Mouse (Mus musculus): ENCODE data around the gene Clstn3. TPM values are rescaled to one million over a fixed set of nuclear protein-coding genes. Genes with fewer than 3 reads are reported as not detected.

The Clstn3 gene
- polyA plus RNA-seq, 1 experiment, result 9.1 TPM

DNA sequence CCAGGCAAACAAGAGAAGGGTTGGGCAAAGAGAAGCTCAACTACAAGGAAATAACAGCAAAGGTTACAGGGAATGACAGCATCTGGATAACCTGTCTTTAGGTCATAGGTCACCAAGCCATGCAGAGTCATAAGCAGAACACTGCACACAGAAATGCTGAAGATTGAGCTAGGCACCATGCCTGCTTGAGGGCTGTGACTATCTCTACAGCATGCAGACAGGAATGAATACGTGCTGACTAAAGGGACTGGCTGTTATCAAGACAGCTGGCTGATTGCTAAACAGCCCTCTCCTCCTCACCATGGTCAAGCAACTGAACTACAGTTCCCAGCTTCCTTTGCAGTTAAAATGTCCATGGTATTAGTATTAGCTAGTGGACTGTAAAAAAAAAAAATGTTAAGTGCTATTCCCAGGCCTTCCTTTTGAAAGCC lies 40.5 kb downstream of the Clstn3 start:
- 15% methylated on average over 1 of the region's 1 CpGs for WGBS
- Histone ChIP-seq H3K4me3 (replicated peaks; ENCODE audit: extremely low read depth, low read depth, low read length) (no peak overlapping the region), H3K4me1 (ENCODE audit: control insufficient read depth, insufficient read depth, low read length) (no peaks in the 10 kb centered on the region; the same call in 1 of the 2 replicates)
- DNase-seq, result no peak
- TF ChIP-seq CTCF (IDR thresholded peaks at IDR 0.05; ENCODE audit: insufficient read depth, low read length), result no peak
- no peak for TF ChIP-seq POLR2A (IDR thresholded peaks at IDR 0.05; ENCODE audit: borderline replicate concordance, extremely low read depth, low read depth, low read length)

DNA sequence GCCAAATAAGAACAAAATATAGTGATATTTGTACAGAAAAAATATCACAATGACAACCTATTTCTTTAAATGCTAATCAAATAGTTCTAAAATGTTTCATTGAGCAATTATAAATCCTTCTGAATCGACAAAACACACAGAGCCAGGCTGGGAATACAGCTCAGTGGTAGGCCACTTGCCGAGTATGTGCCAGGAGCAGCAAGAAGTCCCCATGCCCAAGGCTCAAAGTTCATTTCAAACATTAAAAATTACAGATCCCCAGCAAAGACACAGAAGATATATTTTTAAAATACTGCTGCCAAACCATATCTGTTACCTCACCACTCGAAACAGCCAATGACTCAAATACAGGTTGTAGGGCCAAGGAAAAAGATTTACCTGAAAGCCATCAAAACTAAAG lies 45.9 kb downstream of the Clstn3 start:
- Histone ChIP-seq H3K4me3 (replicated peaks; ENCODE audit: extremely low read depth, low read depth, low read length) (no peak overlapping the region), H3K4me1 (ENCODE audit: control insufficient read depth, insufficient read depth, low read length) (peaks cover 2% of the 10 kb centered on the region; the same call in 1 of the 2 replicates)
- 84% methylated on average over 3 of the region's 3 CpGs for WGBS
- TF ChIP-seq POLR2A (IDR thresholded peaks at IDR 0.05; ENCODE audit: borderline replicate concordance, extremely low read depth, low read depth, low read length) (no peak), CTCF (IDR thresholded peaks at IDR 0.05; ENCODE audit: insufficient read depth, low read length) (no peak)
- no peak for DNase-seq

DNA sequence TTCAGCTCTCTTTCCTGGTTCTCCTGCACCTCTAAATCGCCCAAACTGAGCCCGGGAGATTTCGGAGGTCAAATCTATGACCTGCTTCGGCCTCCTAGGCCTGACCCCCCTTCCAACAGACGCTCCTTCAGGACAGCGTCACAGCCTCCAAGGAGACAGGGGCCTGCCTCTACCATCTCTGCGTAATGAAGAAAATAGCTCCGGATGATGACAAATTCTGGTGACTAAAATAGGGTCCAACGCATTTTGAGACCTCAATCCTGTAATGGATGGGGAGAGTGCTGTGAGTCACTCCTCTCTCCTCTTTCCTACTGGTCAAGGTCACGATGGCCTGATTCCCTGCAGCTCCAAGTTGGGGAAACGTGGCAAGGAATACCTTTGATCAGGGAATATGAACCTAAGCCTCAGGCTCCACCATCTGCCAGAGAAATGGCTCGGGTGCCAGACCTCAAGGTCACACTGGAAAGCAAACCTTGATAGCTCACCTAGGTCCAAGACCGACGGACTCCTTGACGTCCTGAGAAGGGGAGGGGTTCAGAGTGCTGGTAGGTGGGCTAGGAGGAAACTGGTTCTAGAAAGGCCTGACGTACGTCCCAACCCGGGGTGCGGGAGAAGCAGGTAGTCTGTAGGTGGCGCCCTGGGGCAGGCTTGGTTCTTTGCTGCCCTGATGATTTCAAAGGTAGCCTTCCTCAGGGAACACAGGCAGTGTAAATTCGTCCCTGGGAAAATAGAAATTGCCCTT lies 49.1 kb downstream of the Clstn3 start:
- 2% methylated on average over 21 of the region's 21 CpGs for WGBS
- peak overlapping the region; percentile 78 for H3K4me3 ChIP-seq (replicated peaks; ENCODE audit: extremely low read depth, low read depth, low read length)
- DNase-seq, result peak; percentile 84
- TF ChIP-seq CTCF (IDR thresholded peaks at IDR 0.05; ENCODE audit: insufficient read depth, low read length) (peak; percentile 68), POLR2A (IDR thresholded peaks at IDR 0.05; ENCODE audit: borderline replicate concordance, extremely low read depth, low read depth, low read length) (no peak)
- peaks cover 2% of the 10 kb centered on the region; the same call in 1 of the 2 replicates for H3K4me1 ChIP-seq (ENCODE audit: control insufficient read depth, insufficient read depth, low read length)

DNA sequence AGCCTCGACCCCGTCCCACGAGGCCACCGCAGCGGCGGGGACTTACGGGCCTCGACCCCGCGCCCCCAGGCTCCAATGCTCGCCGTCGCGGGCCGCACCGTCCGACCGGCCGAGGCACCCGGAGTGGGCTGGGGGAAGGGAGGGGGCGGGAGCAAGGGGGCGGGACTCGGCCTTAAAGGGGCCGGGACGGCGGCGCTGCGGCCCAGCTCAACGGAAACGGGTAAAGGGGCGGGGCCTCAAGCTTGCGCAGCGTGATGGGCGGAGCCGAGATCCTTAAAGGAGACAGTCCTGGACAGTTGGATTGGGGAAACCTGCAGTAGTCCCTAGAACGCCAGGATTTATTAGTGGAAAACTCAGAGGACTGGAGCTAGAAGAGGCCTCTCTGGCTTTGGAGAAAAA lies 49.7 kb downstream of the Clstn3 start, which contains the start of gene Pex5:
TSS of gene Pex5 (minus strand) at position 141 of the 399 bp plus-strand sequence.
- peak; percentile 95 for DNase-seq
- no peak for TF ChIP-seq POLR2A (IDR thresholded peaks at IDR 0.05; ENCODE audit: borderline replicate concordance, extremely low read depth, low read depth, low read length)
- no peak for TF ChIP-seq CTCF (IDR thresholded peaks at IDR 0.05; ENCODE audit: insufficient read depth, low read length)
- H3K4me1 ChIP-seq (ENCODE audit: control insufficient read depth, insufficient read depth, low read length), result peaks cover 2% of the 10 kb centered on the region; the same call in 1 of the 2 replicates
- H3K4me3 ChIP-seq (replicated peaks; ENCODE audit: extremely low read depth, low read depth, low read length), result peak within 1 kb of the TSS; percentile 91
- WGBS, result under 1% methylated on average over 36 of the region's 36 CpGs

DNA sequence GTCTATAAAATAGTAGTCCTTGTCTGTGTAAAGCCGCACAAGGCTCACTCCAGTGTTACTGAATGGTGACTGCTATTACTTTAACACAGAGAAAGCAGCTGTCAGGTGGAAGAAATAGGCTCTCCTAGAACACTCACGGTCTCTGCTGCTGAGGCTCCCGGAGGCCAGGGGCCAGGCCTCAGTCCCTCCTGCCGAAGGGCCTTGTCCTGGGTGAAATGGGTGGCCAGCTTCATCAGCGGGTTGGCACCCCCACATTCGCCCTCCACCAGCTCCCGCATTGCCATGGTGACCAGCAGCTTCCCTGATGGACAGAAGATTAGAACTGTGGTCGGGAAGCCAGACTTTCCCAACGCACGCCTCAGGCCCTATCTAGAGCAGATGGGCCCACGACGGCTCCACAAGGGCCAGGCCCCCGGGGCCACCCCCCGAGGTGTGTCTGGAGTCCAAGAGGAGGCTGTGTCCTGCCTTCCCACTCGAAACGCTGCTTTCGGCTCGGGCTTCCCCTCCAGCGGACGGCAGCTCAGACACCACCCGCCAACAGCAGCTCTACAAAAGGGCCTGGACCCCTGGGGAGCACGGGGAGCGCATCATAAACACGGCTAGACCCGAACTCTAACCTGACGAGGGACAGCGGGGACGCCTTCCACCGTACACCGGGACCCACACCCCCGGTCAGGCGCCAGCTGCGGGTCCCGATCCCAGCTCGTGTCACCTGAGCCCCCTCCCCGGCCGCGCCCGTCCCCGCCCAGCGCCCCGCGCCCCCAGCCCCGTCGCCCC lies 50.3 kb downstream of the Clstn3 start:
- WGBS, result 2% methylated on average over 45 of the region's 45 CpGs
- H3K4me3 ChIP-seq (replicated peaks; ENCODE audit: extremely low read depth, low read depth, low read length), result peak overlapping the region; percentile 91
- TF ChIP-seq POLR2A (IDR thresholded peaks at IDR 0.05; ENCODE audit: borderline replicate concordance, extremely low read depth, low read depth, low read length) (no peak), CTCF (IDR thresholded peaks at IDR 0.05; ENCODE audit: insufficient read depth, low read length) (no peak)
- peak; percentile 51 for DNase-seq
- H3K4me1 ChIP-seq (ENCODE audit: control insufficient read depth, insufficient read depth, low read length), result peaks cover 2% of the 10 kb centered on the region; the same call in 1 of the 2 replicates

DNA sequence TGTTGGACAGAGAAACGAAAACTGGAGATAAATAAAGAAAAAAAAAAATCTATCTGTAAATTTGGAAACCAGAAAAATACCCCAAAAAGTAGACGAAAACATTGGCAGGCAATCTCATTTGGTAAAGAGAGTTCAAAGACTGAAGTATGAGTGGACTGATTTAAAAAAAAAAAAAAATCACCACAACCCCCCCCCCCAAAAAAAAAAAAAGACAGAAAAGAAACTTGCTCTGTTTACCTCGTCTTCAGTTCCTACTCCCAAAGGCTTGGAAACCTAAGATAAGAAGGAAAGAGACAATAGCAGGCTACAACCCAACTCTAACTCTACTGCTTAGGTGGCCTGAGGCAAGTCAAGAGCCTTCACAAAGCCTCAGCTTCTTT lies 50.8 kb downstream of the Clstn3 start:
- Histone ChIP-seq H3K4me1 (ENCODE audit: control insufficient read depth, insufficient read depth, low read length) (peaks cover 2% of the 10 kb centered on the region; the same call in 1 of the 2 replicates), H3K4me3 (replicated peaks; ENCODE audit: extremely low read depth, low read depth, low read length) (peak overlapping the region; percentile 91)
- WGBS, result 48% methylated on average over 3 of the region's 3 CpGs
- no peak for DNase-seq
- TF ChIP-seq POLR2A (IDR thresholded peaks at IDR 0.05; ENCODE audit: borderline replicate concordance, extremely low read depth, low read depth, low read length), result no peak

DNA sequence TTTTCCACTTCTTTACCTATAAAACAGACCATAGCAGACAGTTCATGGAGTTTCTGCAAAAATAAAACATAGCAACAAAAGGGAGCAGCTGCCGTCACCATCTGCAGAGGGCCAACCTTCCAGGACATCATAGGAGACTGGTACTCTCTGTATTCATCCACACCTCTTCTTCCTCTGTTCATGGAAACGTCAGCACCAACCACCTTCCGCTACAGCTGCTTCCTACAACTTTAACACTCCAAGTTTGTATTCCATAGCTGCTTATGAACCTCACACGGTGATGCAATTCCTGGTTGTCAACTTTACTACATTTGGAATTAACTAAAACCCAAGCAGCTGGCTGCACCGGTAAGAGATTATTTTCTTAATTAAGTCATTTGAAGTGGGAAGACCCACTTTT lies 56.2 kb downstream of the Clstn3 start:
- TF ChIP-seq POLR2A (IDR thresholded peaks at IDR 0.05; ENCODE audit: borderline replicate concordance, extremely low read depth, low read depth, low read length) (no peak), CTCF (IDR thresholded peaks at IDR 0.05; ENCODE audit: insufficient read depth, low read length) (no peak)
- Histone ChIP-seq H3K4me3 (replicated peaks; ENCODE audit: extremely low read depth, low read depth, low read length) (no peak overlapping the region), H3K4me1 (ENCODE audit: control insufficient read depth, insufficient read depth, low read length) (no peaks in the 10 kb centered on the region)
- DNase-seq, result no peak
- 79% methylated on average over 5 of the region's 5 CpGs for WGBS

DNA sequence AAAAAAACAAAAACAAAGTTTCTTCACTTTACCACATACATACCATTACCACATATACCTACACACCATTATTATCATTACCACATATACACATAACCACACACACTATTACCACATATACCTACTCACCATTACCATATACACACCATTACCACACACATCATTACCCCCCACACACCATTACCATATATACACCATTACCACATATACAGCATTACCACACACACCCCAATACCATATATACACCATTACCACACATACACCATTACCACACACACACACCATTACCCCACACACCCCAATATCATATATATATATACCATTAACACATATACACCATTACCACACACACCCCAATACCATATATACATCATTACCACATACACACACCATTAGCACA lies 57.4 kb downstream of the Clstn3 start:
- DNase-seq, result no peak
- Histone ChIP-seq H3K4me1 (ENCODE audit: control insufficient read depth, insufficient read depth, low read length) (no peaks in the 10 kb centered on the region), H3K4me3 (replicated peaks; ENCODE audit: extremely low read depth, low read depth, low read length) (no peak overlapping the region)
- TF ChIP-seq POLR2A (IDR thresholded peaks at IDR 0.05; ENCODE audit: borderline replicate concordance, extremely low read depth, low read depth, low read length) (no peak), CTCF (IDR thresholded peaks at IDR 0.05; ENCODE audit: insufficient read depth, low read length) (no peak)

DNA sequence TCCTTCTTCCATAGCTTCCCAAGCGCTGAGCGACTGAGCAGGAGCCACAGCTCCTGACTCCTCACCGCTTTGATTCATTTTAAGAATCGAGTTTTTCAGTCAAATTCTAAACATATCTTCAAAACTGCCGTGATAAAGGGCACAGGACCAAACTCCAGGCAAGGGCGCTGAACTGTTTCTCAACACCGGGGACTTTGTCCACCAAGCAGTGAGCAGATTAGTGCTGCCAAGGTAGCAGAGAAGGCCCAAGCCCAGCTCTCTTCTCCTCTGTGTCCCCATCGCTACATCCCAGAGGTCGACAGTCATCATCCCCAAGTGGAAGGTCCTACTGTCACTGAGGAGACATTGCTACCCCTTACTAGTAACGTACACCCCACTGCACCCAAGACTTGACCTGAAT lies 58.3 kb downstream of the Clstn3 start:
- no peak for DNase-seq
- no peak for TF ChIP-seq POLR2A (IDR thresholded peaks at IDR 0.05; ENCODE audit: borderline replicate concordance, extremely low read depth, low read depth, low read length)
- Histone ChIP-seq H3K4me3 (replicated peaks; ENCODE audit: extremely low read depth, low read depth, low read length) (no peak overlapping the region), H3K4me1 (ENCODE audit: control insufficient read depth, insufficient read depth, low read length) (no peaks in the 10 kb centered on the region)
- 92% methylated on average over 10 of the region's 10 CpGs for WGBS
